Mouse (Mus musculus): ENCODE results near the gene Rhbdf2.
A peak's percentile ranks its signal among the peaks of the same experiment; 100 is the strongest.

Rhbdf2 gene

GRCm38 (mm10) chr11:116659027-116659621, 32.3 kb upstream of the Rhbdf2 start:
- no peak for DNase-seq (ENCODE audit: low spot score)

GRCm38 (mm10) chr11:116658238-116658637, 31.4 kb upstream of the Rhbdf2 start:
- DNase-seq (ENCODE audit: low spot score), result no peak

GRCm38 (mm10) chr11:116657311-116658223, 30.7 kb upstream of the Rhbdf2 start:
- DNase-seq (ENCODE audit: low spot score), result peak; percentile 35

GRCm38 (mm10) chr11:116656348-116657191, 29.8 kb upstream of the Rhbdf2 start:
- DNase-seq (ENCODE audit: low spot score), result no peak

GRCm38 (mm10) chr11:116654255-116654821, 27.5 kb upstream of the Rhbdf2 start, which contains the start of gene Cygb:
Gene Cygb, minus strand, starts transcription at chr11:116654313.
- DNase-seq (ENCODE audit: low spot score), result no peak

GRCm38 (mm10) chr11:116653709-116654221, 26.9 kb upstream of the Rhbdf2 start:
- no peak for DNase-seq (ENCODE audit: low spot score)

GRCm38 (mm10) chr11:116653234-116653633, 26.4 kb upstream of the Rhbdf2 start, which contains the start of gene Prcd:
Gene Prcd, plus strand, starts transcription at chr11:116653534.
- no peak for DNase-seq (ENCODE audit: low spot score)

- DNase-seq (ENCODE audit: low spot score), result no peak
Observed at GRCm38 (mm10) chr11:116652330-116653098, 25.7 kb upstream of the Rhbdf2 start.

GRCm38 (mm10) chr11:116651339-116651738, 24.5 kb upstream of the Rhbdf2 start:
- no peak for DNase-seq (ENCODE audit: low spot score)

GRCm38 (mm10) chr11:116650811-116651210, 24.0 kb upstream of the Rhbdf2 start:
- no peak for DNase-seq (ENCODE audit: low spot score)

- no peak for DNase-seq (ENCODE audit: low spot score)
Observed at GRCm38 (mm10) chr11:116649711-116650337, 23.0 kb upstream of the Rhbdf2 start.

GRCm38 (mm10) chr11:116648976-116649375, 22.2 kb upstream of the Rhbdf2 start:
- DNase-seq (ENCODE audit: low spot score), result no peak

- DNase-seq (ENCODE audit: low spot score), result no peak
Observed at GRCm38 (mm10) chr11:116648213-116648921, 21.5 kb upstream of the Rhbdf2 start.

GRCm38 (mm10) chr11:116647340-116647991, 20.6 kb upstream of the Rhbdf2 start:
- DNase-seq (ENCODE audit: low spot score), result no peak

- no peak for DNase-seq (ENCODE audit: low spot score)
Observed at GRCm38 (mm10) chr11:116646771-116647170, 20.0 kb upstream of the Rhbdf2 start.

- no peak for DNase-seq (ENCODE audit: low spot score)
Observed at GRCm38 (mm10) chr11:116646136-116646535, 19.3 kb upstream of the Rhbdf2 start.

GRCm38 (mm10) chr11:116645446-116646110, 18.8 kb upstream of the Rhbdf2 start:
- DNase-seq (ENCODE audit: low spot score), result no peak

- DNase-seq (ENCODE audit: low spot score), result no peak
Observed at GRCm38 (mm10) chr11:116644225-116645112, 17.6 kb upstream of the Rhbdf2 start.
